Mouse (Mus musculus): Measurements from ENCODE around the gene Rita1.

- TF ChIP-seq CTCF (IDR thresholded peaks at IDR 0.05; ENCODE audit: extremely low read depth, insufficient read depth, low read length) (no peak), POLR2A (IDR thresholded peaks at IDR 0.05; ENCODE audit: extremely low read depth, insufficient read depth, low read length) (no peak)
These were observed 5.1 kb downstream of the Rita1 start for GRCm38 (mm10) chr5:120607335-120607734.
